Mouse (Mus musculus) forelimb bud, embryonic 11.5 days (tissue): ENCODE measurements around the gene Col18a1.
"Not testable (repeated sequence)": the region's sequence is repeated elsewhere in the genome, so short reads cannot be mapped to it uniquely, and the experiment has no call there.

ENCODE experiments used
- DNase-seq: peaks from one replicate; pipeline ENCODE4 v3.0.0-alpha.2; 2012; ENCODE audit warnings: low read depth, low spot score

Gene Col18a1

DNA sequence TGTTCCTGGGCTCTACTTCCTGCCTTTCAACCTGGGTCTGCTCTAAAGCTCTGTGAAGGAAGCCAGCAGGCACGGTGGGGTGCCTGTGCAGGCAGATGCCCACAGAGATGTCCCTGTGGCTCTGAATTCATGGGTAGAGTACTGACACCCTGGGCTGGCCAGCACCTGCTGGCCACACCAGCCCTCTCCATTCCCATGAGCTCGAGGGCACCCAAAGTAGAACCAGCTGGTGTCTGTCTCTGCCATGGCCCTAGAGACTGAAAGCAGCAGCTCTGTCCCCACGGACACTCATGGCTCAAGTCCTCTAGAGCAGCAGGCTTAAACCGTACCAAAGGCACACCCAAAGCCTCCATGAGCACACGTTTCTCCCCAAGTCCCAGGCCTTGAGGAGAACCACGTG lies 30.1 kb downstream of the Col18a1 start:
- no peak for DNase-seq

DNA sequence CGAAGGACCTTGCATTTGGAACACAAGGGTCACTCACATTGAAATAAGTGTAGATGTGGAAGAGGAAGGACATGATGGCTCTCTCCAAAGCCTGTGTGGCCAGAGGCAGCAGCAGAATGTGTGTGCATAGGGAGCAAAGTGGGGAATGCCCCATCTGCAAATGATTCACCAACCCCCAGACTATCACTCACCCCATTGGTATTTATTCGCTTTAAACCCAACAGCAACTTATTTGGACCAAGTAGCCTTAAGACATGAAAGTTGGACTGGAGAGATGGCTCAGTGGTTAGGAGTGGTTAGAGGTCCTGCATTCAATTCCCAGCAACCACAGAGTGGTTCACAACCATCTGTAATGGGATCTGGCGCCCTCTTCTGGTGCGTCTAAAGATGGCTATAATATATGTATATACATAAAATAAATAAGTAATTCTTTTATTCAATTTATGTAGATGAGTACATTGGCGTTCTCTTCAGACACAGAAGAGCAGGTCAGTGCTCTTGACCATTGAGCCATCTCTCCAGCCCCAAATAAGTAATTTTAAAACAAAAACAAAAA lies 31.0 kb downstream of the Col18a1 start:
- DNase-seq = no peak

DNA sequence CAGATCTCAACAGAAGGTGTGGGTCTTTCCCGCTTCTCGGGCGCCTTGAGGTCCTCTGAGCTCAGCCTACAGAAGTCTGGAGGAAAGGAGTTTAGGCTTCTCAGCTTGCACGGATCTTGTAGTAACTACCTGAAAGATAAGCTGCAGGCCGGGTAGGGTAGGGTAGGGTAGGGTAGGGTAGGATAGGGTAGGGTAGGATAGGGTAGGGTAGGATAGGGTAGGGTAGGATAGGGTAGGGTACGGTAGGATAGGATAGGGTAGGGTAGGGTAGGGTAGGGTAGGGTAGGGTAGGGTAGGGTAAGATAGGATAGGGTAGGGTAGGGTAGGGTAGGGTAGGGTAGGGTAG lies 31.6 kb downstream of the Col18a1 start:
- DNase-seq = not testable (repeated sequence)

DNA sequence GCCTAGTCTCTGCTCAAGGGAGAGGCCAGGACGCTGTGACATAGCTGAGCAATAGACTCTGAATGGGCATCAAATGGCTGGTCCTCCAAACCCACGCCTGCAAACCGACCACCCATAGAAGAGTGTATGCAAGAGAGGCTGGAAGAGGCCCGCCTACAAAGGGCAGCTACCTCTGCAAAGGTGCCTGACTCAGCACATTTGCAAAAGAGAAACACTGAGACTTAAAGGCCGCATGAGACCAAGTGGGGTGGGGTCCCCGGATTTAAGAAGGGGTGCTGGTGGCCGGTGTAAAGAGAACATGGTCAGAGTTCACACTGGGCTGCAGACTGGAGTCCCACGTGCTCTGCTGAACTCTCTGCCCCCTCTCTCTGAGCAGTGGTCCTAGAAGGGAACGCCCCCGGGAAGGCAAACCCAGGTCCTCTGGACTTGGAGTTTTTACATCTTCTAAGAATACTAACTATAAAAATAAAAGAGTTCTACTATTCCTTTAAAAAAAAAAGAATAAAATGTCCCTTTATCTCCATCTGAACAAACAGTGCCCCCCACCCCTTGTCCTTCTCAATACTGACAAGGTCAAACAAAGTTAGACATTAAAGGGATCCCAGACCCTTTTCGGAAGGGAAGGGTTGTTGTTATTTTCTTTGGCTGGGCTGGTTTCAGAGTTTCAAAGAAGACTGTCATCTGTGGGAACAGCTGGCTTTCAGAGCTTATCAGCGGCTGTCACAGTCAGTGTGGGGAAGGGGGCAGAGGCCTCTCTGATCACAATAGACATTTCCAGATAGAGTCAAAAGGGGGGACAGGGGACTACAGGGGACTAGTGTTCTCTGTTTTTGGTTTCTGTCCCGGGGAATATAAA lies 32.2 kb downstream of the Col18a1 start:
- no peak for DNase-seq

DNA sequence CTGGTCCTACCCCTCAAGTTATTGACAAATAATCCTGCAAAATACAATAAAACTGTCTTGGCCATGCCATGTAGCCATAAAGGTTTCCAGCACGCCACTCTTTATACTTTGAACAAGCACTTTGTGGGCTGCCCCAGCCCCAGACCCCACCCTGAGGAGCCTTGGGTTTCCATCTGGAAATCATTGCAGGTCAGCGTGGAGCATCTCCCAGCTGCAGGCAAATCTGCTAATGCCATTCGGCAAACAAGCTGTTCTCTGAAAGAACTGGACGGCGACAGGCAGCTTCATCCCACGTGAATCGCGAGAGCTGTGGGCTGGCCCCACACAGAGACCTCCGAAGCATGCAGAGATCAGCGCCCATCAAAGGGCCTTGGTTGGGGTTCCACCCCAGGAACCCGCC lies 34.2 kb downstream of the Col18a1 start:
- DNase-seq = no peak

DNA sequence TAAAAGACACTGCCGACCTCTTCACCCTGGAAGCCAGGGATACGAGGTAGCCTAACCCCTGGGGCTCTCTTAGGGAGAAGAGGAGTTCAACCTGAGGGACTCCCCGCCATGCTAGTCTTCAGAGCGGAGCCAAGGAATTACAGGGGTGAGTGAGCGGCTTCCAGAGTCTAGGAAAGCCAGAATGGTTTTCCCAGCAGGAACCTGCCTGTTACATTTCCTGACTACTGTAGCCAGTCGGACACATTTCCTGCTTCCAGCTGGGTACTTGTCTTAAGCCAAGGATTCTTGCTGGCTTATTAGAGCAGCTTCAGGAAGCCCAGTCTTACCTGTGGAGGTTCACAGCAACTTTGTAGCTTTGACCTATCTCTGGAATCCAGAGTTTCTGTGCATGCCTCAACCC lies 34.8 kb downstream of the Col18a1 start:
- DNase-seq = no peak

DNA sequence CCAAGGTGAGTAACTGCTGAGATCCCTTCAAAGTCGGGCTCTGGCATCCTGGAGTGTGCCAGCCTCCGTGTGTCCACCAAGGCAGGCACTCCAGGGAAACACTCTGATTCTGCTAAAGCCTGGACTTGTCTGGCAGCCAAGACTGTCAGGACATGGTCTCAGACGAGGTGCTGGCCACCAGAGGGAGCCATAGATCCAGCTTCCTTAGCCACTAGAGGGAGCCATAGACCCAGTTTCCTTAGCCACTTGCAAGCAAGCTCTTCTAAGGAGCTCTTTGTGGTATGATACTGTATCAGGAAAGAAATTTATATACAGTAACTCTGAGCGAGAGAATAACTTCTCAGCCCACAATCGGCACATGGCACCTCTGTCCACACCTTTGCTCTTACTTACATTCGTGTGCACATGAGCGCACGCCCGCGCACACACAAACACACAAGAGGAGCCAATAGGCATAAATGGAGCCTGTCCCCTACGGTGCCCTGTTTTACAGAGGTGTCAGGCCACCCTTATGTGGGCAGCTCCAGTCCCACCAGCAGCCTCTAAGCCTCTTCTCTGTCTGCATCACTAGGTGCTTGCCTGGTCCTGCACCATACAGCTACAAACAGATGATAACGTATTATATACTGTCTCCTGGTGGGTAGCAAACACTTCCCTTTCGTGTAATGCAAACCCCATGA lies 35.6 kb downstream of the Col18a1 start:
- DNase-seq = peak; percentile 95

DNA sequence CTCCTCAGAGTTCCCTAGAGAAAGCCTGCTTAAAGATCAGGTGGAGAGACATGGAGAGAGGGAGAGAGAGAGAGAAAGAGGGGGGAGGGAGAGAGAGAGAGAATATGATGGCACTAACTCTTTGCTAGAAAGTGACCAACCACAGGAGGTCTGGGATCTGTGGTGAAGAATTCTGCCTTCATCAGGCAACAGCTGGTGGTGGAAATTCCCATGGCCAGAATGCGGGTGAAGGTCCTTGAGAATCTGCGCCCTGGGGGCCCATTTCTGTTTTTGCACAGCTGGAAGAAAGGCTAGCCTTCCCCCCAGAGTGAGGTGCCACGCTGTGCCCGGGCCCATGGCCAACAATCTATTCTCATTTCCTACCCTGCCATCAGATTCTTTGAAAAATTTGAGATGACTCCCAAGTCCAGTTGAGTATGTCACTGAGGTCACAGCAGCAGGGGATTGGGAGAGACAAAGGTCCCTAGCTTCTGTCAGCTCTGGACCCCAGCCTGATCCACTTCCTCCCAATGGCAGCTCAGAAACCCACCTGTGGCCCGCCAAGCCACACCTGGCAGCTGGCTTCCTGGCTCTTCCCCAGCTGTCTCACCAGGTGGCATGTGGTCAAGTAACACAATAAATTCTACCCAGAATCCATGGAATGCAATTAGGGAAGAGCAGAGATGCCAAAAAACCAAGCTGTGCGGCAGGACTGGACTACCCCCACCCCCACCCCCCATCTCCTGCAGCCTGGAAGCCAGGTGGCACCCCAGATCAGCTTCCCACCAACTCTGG lies 36.5 kb downstream of the Col18a1 start:
- no peak for DNase-seq

DNA sequence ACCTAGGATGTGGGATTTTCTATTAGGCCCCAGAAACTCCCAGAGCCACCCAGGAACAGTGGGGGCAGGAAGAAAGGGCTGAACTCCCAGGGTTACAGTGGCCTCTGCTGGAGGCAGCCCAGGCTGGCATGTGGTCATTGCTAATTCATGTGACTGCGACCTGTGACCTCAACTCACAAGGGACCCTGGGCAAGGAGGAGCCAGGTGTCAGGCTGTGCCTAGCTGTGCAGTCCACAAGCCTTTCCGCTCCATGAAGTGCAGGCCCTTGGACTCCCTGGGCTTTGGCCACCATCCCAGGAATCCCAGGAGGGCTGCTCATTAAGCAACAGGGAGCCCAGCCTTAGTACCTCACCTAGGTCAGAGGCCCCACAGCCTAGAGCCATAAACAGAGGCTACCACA lies 38.4 kb downstream of the Col18a1 start:
- DNase-seq = no peak

DNA sequence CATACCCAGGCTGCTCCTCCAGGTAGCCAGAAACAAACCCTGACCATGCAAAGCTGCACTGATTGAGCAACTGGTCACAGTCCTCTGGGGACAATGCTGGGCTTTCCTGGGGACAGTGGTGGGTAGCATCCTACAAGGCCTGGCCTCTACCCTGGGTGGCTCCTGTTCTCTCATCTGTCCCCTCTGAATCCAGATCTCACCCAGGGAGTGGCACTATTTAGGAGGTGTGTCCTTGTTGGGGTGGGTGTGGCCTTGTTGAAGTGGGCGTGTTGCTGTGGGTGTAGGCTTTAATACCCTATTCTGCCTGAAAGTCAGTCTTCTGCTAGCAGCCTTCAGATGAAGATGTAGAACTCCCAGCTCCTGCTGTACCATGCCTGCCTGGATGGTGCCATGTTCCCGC lies 39.8 kb downstream of the Col18a1 start:
- DNase-seq = no peak

DNA sequence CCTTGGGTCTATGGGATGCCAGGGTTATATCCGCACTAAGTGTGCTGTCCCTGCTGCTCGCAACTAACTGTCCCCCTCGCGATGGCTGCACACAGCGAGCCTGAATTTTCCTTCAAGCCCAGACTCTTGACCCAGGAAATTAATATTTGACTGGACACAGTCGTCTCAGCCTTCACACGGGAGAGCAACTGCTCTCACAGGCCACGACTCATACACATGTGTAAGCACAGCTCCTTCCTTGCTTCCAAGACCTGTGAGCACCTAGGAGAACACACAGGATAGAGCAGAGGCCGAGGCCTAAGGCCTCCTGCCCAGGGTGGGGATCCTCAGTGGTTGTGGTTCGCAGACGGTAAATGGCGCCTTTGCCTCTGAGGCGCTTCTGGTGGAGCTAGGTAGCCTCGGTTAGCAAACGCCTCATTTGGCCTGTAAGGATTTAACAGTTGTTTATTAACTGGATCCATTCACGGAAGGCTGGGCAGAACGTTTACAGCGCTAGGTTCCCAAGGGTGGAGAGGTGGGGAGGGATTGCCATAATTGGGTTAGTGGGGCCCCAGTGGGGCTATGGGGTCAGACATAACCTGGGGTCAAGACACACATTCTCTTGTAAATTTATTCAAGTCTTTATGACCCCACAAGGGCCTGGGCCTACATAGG lies 41.1 kb downstream of the Col18a1 start:
- DNase-seq = no peak

DNA sequence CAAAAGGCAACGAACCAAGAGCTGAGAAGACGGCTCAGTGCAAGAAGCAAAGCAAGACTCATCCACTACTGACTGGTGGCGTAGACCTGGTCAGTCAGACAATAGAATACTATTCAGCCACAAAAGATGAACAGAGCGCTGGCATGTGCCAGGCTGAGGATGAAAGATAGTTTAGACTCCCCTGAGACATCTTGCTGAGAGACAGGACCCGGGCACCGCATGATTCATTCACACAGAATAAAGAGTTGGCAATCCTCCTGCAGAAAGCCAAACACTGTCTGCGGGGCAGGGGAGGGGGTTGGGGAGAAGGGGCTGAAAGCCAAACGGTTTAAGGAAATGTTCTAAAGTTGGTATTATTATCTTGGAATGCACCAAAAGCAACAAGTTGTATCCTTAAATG lies 42.4 kb downstream of the Col18a1 start:
- DNase-seq = no peak

DNA sequence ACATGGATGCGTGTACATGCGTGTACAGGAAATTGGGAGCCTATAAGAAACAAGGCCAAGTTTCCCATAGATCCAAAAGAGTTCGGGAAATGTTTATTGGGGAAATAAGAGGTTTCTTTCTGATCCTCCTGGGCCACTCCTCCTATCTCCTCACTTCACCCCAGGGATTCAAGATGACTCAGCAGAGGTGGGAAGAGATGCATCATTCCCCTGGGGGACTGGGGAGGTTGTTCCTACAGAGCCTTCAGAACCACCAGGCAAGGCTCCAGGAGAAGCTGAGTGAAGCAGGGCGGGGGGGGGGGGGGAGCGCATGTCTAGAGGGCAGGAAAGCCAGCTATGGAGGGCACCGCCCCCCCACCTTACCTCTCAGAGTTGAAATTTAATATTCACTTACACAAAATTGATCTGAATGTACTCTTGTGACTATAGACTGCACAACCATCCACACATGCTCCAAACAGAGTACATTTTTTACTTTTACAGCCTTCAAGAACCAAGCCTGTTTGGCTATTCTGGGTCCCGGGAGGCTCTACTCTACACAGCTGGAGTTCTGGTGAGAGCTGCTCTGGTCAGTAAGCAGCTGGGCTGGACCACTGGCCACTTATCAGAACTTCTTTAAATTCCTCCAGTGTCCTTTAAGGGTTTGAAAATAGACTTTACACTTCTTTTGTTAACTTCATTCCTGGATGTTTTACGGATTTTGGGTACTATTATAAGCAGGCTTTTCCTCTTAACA lies 44.9 kb downstream of the Col18a1 start:
- DNase-seq = no peak

DNA sequence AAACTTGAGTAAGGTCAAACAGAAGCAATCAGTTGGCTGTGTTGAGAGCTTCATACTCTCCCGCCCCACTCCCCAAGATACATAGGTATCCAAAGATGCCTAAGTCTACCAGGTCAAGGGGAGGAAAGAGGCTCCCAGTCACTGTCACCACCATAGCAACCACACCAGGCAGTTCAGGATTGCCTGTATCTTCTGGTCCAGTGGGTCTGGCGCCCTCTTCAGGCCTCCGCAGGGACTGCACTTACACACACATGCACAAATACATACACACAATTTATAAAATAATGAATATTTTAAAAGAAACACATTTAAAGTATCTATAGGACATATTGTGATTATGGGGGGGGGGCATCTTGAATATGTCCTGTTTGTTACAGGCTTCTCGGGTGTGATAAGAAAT lies 45.8 kb downstream of the Col18a1 start:
- DNase-seq = no peak

DNA sequence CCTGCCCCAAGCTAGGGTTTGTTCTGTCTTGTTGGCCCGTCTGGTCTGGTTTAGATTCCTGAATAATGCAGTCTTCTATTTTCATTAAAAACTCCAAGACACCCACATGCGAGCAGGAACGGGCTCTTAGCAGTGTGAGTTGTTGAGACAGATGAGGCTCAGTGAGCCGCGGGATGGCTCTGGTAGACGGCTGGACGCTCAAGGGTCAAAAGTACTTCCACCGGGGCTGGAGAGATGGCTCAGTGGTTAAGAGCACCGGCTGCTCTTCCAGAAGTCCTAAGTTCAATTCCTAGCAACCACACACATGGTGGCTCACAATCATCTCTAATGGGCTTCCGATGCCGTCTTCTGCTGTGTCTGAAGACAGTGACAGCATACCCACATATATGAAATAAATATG lies 46.9 kb downstream of the Col18a1 start:
- no peak for DNase-seq

DNA sequence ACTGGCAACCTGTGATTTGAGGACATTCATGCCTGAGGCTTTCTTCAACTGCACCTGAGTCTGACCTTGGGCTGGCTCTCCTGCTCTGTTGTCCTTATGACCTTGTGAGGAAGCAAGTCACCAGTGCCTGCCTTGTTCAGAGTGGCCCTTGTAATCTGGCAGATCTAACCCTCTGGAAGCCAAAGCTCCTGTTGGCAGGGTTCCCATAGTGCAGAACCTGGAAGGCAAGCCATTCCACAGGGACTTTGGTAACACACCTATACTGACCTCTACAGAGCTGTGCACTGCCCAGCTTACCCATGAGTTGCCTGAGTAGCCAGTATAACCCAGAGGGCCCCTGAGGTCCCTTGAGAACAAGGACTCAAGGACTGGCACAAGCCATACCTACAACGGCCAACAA lies 48.0 kb downstream of the Col18a1 start:
- DNase-seq = no peak

DNA sequence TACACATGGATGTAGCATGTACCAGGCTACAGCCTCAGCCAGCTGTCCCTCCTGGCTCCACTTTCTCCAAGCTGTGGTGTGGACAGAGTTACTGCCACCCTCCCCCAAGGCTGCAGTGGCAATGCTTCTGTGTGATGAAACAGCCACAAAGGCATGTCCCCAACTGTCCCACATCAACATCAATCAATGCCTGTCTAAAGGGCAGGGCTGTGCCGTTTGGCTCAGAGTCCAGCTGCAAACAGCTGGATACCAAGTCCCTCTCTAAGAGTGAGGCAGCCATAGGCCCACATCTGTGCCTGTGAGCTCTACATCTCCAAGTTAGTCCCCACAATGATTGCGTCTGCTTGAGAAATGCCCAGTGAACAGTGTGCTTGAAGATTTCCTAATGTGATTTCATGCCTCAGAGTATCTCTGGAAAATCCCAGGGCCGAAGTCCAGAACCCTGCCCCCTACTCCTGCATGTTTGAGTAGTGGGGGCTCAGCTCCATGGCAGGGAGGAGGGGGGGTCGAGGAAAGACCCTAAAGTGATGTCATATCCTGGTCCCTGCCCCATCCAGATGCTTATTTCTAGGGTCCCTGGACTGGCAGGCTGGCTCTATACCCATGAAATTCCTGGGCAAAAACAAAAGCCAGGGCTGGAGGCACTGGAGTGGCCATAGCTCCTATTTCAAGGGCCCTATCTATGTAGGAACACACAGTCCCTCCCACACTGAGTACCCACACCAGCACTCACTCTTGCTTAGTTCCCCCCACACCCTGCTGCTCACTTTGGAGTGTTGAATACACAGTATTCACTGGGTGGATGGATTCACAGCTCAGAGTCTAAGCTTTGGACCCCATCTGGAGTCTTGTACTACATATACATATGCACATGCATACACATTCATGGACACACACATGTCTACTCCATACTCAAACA lies 49.6 kb downstream of the Col18a1 start:
- no peak for DNase-seq

DNA sequence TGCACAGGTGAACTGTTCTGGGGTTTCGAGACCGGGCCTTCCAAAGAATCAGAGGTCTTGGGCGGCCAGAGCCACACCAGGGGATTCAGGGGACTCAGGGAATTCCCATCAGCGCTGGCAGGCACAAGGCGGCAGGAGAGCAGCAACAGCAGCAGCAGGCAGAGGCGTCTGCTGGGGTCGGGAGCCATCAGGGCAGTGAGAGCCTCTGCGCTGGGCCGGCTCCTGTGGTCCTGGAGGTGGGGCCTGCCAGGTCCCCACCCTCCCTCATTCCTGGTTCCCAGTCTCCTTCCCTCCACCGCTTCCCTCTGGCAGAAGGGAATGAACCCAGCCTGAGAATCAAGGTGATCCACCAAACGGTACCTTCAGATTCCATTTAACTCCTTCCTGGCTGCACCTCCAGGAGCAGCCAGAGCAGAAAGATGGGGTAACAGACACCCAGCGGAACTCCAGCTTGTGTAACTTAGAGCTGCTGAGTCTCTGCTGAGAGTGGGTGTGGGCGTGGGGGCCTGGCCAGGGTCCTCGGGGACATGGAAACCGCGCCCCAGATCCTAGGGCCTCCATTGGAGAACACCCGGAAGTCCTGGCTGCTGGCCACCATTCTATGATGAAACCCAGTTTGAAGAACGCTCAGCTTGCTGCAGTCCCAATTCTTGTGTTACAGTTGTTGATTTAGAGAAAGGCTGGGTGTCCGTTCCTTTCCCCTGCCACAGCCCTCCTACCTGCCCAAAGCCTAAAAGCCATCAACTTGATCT lies 52.7 kb downstream of the Col18a1 start:
- no peak for DNase-seq

DNA sequence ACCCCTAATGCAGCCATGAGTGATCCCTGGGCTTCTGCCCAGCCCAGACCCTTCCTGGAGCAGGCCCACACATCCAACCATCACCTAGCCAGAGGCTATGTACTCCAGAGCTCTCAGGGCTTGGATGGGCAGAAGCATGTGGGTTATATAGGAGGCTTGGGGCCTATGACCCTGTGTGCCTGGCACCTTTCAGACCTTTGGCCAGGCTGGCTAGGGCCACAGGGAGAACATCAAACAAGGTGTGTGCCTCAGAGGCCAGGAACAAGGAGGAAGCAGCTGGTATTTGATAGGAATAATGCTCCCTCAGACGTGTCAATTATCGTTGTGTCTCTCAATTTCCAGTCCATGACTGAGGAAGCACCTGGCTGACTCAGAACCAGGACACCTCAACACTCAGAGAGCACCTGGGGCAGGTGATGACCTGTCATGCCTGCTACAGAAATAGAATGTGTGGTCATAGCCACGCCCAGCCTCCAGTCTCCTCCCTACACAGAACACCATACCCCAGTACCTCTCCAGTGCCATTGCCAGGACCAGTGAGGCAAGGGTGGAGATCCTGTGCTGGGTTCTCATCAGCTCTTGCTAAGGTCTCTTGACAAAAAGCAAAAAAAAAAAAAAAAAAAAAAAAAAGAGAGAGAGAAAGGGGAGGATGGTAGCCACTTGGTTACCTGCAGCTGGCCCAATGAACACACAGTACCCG lies 54.6 kb downstream of the Col18a1 start:
- no peak for DNase-seq
